Mouse (Mus musculus): ENCODE data around the gene Rps6. TPM values are rescaled to one million over a fixed set of nuclear protein-coding genes. Genes with fewer than 3 reads are reported as not detected.

Gene Rps6
- 446 and 652 TPM in 2 replicates for polyA plus RNA-seq (2012; rRNA removed)

GRCm38 (mm10) chr4:86857113-86858069 is at the start of gene Rps6:
Rps6 (minus strand) TSS chr4:86857412.

GRCm38 (mm10) chr4:86874146-86874847 is 17.1 kb upstream of the Rps6 start, which contains the start of gene Acer2:
Acer2 (plus strand) TSS chr4:86874396.

Other genes with a start within 250 kb of the Rps6 start
- 6.4 and 7.1 TPM in 2 replicates for gene Haus6, start 245.4 kb downstream of the Rps6 start, polyA plus RNA-seq (2012; rRNA removed)
- gene Plin2, start 187.4 kb downstream of the Rps6 start, polyA plus RNA-seq (2012; rRNA removed) = 177 and 200 TPM in 2 replicates
- 7.2 and 7.4 TPM in 2 replicates for gene Dennd4c, start 108.9 kb downstream of the Rps6 start, polyA plus RNA-seq (2012; rRNA removed)
- 4.6 and 6.2 TPM in 2 replicates for gene Acer2, start 17.0 kb upstream of the Rps6 start, polyA plus RNA-seq (2012; rRNA removed)